Mouse (Mus musculus): Measurements from ENCODE around the gene Banf1.
"Not testable (repeated sequence)": the region's sequence is repeated elsewhere in the genome, so short reads cannot be mapped to it uniquely, and the experiment has no call there.

Banf1 gene

DNA sequence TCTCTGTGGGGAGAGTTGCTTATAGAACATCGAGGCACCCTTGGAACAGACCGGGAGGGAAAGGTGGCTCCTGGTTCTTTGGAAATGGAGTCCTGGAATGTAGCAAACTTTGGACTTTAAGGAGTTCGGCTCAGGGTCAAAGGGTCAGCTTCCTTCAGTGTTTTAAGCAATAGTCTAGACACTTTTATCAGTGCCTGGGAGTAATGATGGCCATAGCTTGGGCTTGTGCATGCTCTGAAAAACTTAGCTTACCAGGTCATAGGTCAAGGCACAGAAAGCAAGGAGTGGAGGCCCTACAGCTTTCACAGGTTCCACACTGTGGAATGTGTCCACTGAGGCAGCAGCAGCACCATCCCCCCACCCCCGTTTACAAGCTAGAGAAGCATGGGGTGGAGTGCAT lies 7.8 kb upstream of the Banf1 start:
- DNase-seq (ENCODE audit: low spot score in 2 of 2) = no peak

DNA sequence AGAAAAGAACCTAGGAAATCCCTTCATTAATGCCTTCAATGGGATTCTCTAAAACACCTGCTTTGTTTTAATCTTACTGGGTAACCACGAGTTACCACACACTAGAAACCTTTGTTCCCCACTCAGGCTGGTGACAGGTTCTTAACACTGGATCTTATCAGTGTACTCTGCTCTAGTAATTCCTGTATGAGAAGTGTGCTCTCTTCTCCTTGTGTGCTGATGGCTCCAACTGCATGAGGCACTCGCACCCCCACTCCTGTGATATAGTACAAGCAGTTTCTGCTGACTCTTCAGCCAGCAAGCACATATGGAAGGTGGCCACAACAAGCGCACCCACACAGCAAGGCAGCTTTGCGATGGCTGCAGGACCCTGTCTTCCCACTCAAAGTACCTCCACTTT lies 7.2 kb upstream of the Banf1 start:
- DNase-seq (ENCODE audit: low spot score in 2 of 2) = no peak

GRCm38 (mm10) chr19:5372724-5373123 lies 5.8 kb upstream of the Banf1 start:
- DNase-seq (ENCODE audit: low spot score in 2 of 2) = no peak

DNA sequence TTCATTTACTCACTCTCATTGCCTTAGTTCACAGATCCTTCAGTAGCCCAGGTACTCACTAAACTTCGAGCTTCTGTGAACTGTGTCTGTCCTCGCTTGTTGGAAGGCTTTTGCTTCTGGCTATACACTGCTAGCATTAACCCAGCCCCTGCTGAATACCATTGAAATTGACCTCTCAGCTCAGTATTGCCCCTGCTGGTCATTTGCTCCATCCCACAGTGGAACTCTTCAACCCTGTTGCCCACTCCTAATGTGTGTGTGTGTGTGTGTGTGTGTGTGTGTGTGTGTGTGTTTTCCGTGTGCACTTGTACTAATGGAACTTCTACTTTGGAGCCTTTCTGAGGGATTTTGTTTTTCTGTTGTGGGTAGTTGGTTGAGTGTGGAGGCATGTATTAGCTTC lies 4.0 kb upstream of the Banf1 start:
- no peak for DNase-seq (ENCODE audit: low spot score in 2 of 2)

DNA sequence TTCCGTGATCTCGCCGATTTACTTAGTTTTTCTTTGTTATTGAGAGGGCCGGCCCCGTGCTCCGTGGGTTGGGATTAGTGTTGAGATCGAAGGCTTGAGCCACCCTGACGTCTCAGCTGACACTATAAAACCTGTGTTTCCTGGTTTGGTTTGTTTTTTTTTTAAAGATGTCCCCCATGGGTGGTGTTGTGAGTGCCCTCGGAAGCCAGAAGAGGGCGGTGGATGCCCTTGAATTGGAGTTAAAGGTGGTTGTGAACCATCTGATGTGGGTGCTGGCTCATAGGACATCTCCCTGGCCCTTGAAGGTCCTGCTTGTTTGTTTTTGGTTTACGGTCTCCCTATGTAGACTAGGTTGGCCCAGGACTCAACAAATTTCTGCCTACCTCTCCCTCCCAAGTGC lies 487 bp upstream of the Banf1 start:
- no peak for DNase-seq (ENCODE audit: low spot score in 2 of 2)

DNA sequence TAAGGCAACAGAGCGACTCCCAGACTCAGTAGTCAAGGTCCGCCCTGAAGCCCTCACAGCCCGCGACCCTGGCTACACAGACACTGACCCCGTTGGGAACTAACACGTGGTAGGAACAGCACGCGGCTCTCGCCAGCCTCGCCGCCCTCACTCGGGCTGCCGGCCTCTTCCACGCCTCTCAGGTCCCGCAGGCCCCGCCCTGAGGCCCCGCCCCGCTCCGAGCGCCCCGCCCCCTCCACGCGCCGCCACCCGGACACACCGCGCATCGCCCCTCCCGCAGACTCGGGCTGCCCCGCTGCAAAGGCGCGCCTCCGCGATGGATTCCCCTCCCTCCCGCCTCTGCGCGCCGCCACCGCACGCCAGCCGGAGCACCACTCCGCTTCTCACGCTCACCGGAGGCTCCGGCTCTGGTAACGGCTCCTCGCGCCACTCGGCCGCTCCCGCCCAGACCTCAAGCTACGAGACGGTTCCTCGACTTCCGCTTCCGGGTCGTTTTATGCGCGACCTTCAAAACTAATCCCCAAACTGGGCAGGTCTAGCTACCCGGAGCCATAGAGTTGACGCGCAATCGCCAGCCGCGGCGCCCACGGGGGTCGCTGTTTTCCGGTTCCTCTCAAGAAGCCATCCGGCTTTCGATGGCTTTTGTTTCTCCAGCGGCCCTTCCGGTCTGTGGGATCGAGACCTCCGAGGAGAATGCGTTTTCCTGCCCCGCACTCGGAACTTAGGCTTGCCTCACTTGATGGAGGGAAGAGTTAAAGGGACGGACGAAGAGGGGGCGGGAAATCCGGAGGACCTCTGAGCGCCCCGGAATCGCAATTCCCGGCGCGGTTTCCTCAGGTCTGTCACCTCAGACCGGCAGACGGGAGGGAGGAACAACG lies 554 bp downstream of the Banf1 start, which contains the start of gene Eif1ad:
Gene Eif1ad, plus strand, starts transcription at position 567 of the 878 bp plus-strand sequence.
- peak; percentile 94 to 95 for DNase-seq (ENCODE audit: low spot score in 2 of 2)

- DNase-seq (ENCODE audit: low spot score in 2 of 2) = no peak
These were observed 1.2 kb downstream of the Banf1 start for GRCm38 (mm10) chr19:5365751-5366150.

GRCm38 (mm10) chr19:5364124-5364523 lies 2.8 kb downstream of the Banf1 start:
- no peak for DNase-seq (ENCODE audit: low spot score in 2 of 2)

DNA sequence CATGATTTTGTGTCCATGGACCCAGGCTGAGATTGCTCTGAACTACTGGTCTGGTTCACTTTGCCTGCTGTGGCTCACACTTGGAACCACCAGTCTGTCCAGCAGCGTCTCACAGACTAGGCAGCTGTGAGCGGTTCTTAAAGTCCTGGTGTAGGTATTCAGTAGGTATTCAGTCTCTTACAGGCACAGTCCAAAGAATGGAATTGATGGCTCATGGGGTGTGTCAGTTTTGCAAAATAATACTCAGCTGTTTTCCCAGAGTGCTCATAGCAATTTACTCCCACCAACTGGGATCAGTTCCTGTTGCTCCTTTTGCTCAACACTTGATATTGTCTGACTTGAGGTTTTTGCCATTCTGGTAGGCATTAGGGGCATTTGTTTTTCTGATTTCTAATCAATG lies 4.8 kb downstream of the Banf1 start:
- DNase-seq (ENCODE audit: low spot score in 2 of 2) = no peak

- no peak for DNase-seq (ENCODE audit: low spot score in 2 of 2)
These were observed 10.9 kb downstream of the Banf1 start for GRCm38 (mm10) chr19:5356080-5356479.

GRCm38 (mm10) chr19:5353609-5354008 lies 13.4 kb downstream of the Banf1 start:
- DNase-seq (ENCODE audit: low spot score in 2 of 2) = no peak

GRCm38 (mm10) chr19:5349502-5349873 lies 17.5 kb downstream of the Banf1 start, which contains the start of gene Cst6:
Gene Cst6 (minus strand): TSS chr19:5349574.
- not testable (repeated sequence) for DNase-seq (ENCODE audit: low spot score in 2 of 2)

DNA sequence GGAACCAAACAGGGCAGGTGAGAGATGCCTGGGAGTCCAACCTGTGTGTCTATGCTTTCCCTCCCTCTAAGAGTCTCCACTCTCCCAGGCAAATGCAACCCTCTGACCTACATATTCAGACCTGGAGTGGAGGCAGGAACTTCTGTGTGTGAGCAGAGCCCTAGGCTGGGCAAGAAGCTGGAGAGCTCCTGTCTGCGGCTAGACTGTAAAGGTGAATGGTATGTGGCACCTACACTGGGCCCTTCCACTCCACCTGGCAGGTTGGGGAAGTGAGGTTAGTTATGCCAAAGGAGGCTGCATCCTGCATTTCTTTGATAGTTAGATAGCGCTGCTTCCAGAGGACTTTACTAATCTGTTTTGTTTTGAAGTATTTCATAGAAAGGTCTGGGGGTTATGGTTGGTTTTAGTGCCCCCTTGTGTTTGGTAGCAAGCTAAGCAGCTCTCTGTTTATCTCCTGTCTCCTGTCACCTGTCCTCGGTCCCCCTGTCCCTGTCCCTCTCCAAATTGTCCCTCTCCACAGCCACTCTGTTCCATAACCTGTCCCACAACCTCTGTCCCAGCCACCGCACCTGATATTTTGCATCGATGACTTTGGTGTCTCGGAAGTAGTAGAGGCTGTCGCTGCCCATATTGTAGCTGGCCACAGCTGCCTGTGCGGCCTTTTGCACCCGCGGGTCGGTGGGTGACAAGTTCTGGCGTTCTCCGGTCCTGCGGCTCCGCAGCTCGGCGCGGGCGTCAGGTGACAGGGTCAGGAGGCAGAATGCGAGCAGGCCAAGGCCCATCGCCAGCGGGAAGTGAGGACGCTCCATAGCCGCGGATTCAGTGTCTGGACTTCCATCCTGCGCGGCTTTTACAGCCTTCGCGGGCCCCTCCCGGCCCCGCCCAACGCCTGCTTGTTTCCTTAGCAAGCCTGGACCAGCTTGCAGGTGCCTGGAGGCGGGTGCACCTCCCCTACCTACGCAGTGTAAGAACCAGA lies 18.2 kb downstream of the Banf1 start:
- DNase-seq (ENCODE audit: low spot score in 2 of 2) = peak; percentile 6 to 15

GRCm38 (mm10) chr19:5348064-5348463 lies 18.9 kb downstream of the Banf1 start:
- no peak for DNase-seq (ENCODE audit: low spot score in 2 of 2)

DNA sequence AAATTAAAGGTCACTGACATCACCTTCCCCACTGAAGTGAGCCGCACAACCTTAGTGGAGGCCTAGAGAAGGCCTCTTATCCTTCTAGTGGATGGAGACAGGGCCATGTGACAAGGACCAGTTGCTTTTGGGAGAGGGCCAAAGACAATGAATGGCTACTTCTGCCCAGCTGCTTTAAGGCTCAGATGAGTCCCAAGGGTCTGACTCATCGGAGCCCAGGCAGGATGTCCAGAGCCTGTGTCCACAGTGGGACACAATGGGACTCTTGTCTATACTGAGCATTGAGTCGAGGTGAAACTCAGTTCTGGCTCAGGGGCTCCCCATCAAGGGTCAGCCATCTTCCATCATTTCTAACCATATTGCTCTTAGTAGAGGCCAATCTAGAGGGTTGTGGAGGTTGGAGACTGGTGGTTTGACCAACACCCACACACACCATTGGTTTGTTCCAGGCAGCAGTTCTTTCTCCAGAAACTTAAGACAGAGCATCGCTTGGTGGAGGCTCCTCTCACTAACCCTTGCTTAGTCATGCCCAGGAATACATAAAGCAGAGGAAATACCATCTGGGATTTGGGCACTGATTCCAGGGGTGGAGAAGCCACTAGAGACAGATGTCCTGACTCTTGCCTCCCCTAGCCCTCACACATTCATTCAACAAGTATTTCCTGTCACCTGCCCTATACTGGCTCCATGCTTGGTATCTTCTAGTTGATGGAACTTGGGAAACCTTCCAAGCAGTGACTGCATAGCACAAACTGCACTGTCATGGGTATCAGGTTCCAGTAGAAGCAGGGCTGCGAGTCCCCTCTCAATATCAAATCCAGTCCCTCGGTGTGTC lies 21.5 kb downstream of the Banf1 start:
- no peak for DNase-seq (ENCODE audit: low spot score in 2 of 2)

- no peak for DNase-seq (ENCODE audit: low spot score in 2 of 2)
These were observed 25.6 kb downstream of the Banf1 start for GRCm38 (mm10) chr19:5341360-5341759.

GRCm38 (mm10) chr19:5337975-5338374 lies 29.0 kb downstream of the Banf1 start:
- peak; percentile 61 to 69 for DNase-seq (ENCODE audit: low spot score in 2 of 2)

- no peak for DNase-seq (ENCODE audit: low spot score in 2 of 2)
These were observed 31.5 kb downstream of the Banf1 start, which contains the start of gene Catsper1 for GRCm38 (mm10) chr19:5335441-5335840. Gene Catsper1 (plus strand): TSS chr19:5335741.

DNA sequence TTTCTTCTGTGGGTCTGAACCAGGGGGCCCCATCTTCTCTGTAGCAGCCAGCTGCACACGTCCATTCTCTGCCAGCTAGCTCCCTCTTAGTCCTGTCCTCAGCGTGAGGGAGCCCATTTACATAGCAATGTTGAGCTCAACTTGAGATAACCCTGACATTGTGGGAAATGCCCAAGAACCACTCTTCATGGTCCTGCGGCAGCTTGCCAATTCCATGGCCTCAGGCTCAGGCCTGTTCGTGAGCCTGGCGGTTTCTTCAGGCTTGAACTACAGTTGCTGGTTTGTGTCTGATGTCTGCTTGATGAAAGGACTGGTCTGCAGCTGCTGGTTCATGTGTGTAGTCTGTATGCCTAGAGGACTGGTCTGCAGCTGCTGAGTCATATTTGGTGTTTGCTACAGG lies 32.2 kb downstream of the Banf1 start:
- DNase-seq (ENCODE audit: low spot score in 2 of 2) = no peak

GRCm38 (mm10) chr19:5327970-5328369 lies 39.0 kb downstream of the Banf1 start:
- DNase-seq (ENCODE audit: low spot score in 2 of 2) = no peak

GRCm38 (mm10) chr19:5323801-5324200 lies 43.2 kb downstream of the Banf1 start:
- no peak for DNase-seq (ENCODE audit: low spot score in 2 of 2)
